10 mouse cellular contexts compared by ENCODE assay signal in genomic region chr10:4128915-4129314, GRCm38 (mm10).
DNase-seq lines count a peak whose midpoint lies in the region; ATAC-seq lines count a peak whose summit lies in the region.
"Had no signal": no experiment of that assay in that cellular context is flagged by ENCODE, and none has a peak within 500 bp of the region (broad histone marks: within the 10 kb centered on the region; RNA-seq: fewer than 3 reads in every experiment).

No protein-coding gene starts in this region.

- no peak overlapping the region for H3K4me3 ChIP-seq in heart, embryonic 13.5 days
- no peak overlapping the region for H3K4me3 ChIP-seq in midbrain, embryonic 15.5 days
- H3K4me3 ChIP-seq: embryonic facial prominence, embryonic 13.5 days; limb, embryonic 15.5 days had no signal

- 0 out of 2 replicates have a peak, but pooled peaks cover 3% of the 10 kb centered on the region for H3K36me3 ChIP-seq in heart, embryonic 13.5 days
- no peaks in the 10 kb centered on the region for H3K36me3 ChIP-seq in midbrain, embryonic 15.5 days (replicated peaks)
- H3K36me3 ChIP-seq: embryonic facial prominence, embryonic 13.5 days; limb, embryonic 15.5 days had no signal

- H3K4me2 ChIP-seq in heart, embryonic 13.5 days, result no peak overlapping the region
- no peak overlapping the region for H3K4me2 ChIP-seq in midbrain, embryonic 15.5 days
- H3K4me2 ChIP-seq: embryonic facial prominence, embryonic 13.5 days; limb, embryonic 15.5 days had no signal

- peak overlapping the region; percentile 50 for H3K27ac ChIP-seq in heart, embryonic 13.5 days (replicated peaks)
- no peak overlapping the region for H3K27ac ChIP-seq in midbrain, embryonic 15.5 days
- H3K27ac ChIP-seq: embryonic facial prominence, embryonic 13.5 days; limb, embryonic 15.5 days had no signal

- H3K4me1 ChIP-seq in heart, embryonic 13.5 days, result peaks cover 57% of the 10 kb centered on the region
- H3K4me1 ChIP-seq in midbrain, embryonic 15.5 days, result peaks cover 4% of the 10 kb centered on the region; the same call in 1 of the 2 replicates

- peak; percentile 46 for DNase-seq in urinary bladder, postnatal 14 days (ENCODE audit: low spot score)
- DNase-seq in urinary bladder, adult 18-20 months (ENCODE audit: low spot score in 2 of 2), result no peak
- DNase-seq in kidney, postnatal 14 days, result peak; percentile 78
- DNase-seq in right cerebral cortex, adult 2 months (ENCODE audit: low spot score in 2 of 2), result no peak
- no peak for DNase-seq in layer of hippocampus, postnatal 25 days (ENCODE audit: extremely low spot score in 1 of 2, low spot score in 1 of 2)
- DNase-seq: retina, postnatal 1 day had no signal

- H3K27me3 ChIP-seq in heart, embryonic 13.5 days (replicated peaks), result no peaks in the 10 kb centered on the region
- no peaks in the 10 kb centered on the region for H3K27me3 ChIP-seq in midbrain, embryonic 15.5 days (replicated peaks)
- H3K27me3 ChIP-seq: embryonic facial prominence, embryonic 13.5 days; limb, embryonic 15.5 days had no signal

- no peaks in the 10 kb centered on the region for H3K9me3 ChIP-seq in heart, embryonic 13.5 days
- H3K9me3 ChIP-seq in midbrain, embryonic 15.5 days, result no peaks in the 10 kb centered on the region
- H3K9me3 ChIP-seq: embryonic facial prominence, embryonic 13.5 days; limb, embryonic 15.5 days had no signal

- ATAC-seq in heart, embryonic 13.5 days (ENCODE audit: extremely low read depth, insufficient number of reproducible peaks, low FRiP score, low TSS enrichment), result no peak
- ATAC-seq in midbrain, embryonic 15.5 days (replicated peaks), result no peak

- no peak overlapping the region for H3K9ac ChIP-seq in heart, embryonic 13.5 days
- H3K9ac ChIP-seq in midbrain, embryonic 15.5 days, result no peak overlapping the region
- H3K9ac ChIP-seq: embryonic facial prominence, embryonic 13.5 days; limb, embryonic 15.5 days had no signal

- 61% methylated on average over 4 of the region's 4 CpGs for WGBS in heart, embryonic 13.5 days
- WGBS in midbrain, embryonic 15.5 days, result 85% methylated on average over 4 of the region's 4 CpGs

Comparison
In these comparisons a context has a peak if more than half of its experiments do, and no peak if none do; other contexts are left out.
1. DNase-seq: peak in urinary bladder, postnatal 14 days (single experiment) and kidney, postnatal 14 days (single experiment); none in urinary bladder, adult 18-20 months (0 of 2), right cerebral cortex, adult 2 months (0 of 2) and layer of hippocampus, postnatal 25 days (0 of 2).